Mouse (Mus musculus): ENCODE results near the gene Prss38.

Prss38 gene

DNA sequence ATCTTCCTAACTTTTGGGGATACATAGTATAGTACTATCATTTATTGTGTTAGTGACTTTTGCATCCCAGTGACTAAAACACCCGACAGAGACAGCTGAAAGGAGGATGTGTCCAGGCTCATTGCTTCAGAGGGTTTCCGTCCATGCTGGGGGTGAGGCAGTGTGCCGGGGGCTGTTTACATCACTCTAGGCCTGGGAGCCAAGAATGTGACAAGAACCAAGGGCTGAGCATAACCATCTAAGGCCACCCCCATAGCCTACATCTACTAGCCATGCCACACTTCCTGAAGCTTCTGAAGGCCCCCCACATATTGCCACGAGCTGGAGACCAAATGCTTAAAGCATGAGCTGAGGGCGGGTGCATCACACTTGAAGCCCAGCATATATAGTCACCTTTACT is 50.7 kb downstream of the Prss38 start:
- DNase-seq (ENCODE audit: low read depth, low spot score) = no peak

- DNase-seq (ENCODE audit: low read depth, low spot score) = no peak
Observed at GRCm38 (mm10) chr11:59322988-59323387, 52.5 kb downstream of the Prss38 start.

Data from CD4-positive helper T cell, adult 2 months (primary cell).